Mouse (Mus musculus): ENCODE data around the gene Ip6k2. TPM values are rescaled to one million over a fixed set of nuclear protein-coding genes. Genes with fewer than 3 reads are reported as not detected.

Ip6k2 gene
- polyA plus RNA-seq, 1 experiment from 2014 or later = 140 TPM

- Histone ChIP-seq H3K4me1 (peaks cover 16% of the 10 kb centered on the region), H3K4me3 (peak overlapping the region; percentile 59), H3K4me2 (replicated peaks) (peak overlapping the region; percentile 55), H3K36me3 (peaks cover 49% of the 10 kb centered on the region), H3K27ac (peak overlapping the region; percentile 46), H3K9ac (peak overlapping the region; percentile 56), H3K9me3 (replicated peaks) (no peaks in the 10 kb centered on the region), H3K27me3 (peaks cover 5% of the 10 kb centered on the region; the same call in 1 of the 2 replicates)
- WGBS = 1% methylated on average over 25 of the region's 25 CpGs
- peak; percentile 90 for ATAC-seq (ENCODE audit: low FRiP score)
Observed at GRCm38 (mm10) chr9:108853635-108854240, 70.1 kb downstream of the Ip6k2 start.

GRCm38 (mm10) chr9:108854241-108854696 is 70.7 kb downstream of the Ip6k2 start:
- Histone ChIP-seq H3K27ac (peak overlapping the region; percentile 46), H3K36me3 (peaks cover 48% of the 10 kb centered on the region), H3K4me2 (replicated peaks) (peak overlapping the region; percentile 55), H3K9me3 (replicated peaks) (no peaks in the 10 kb centered on the region), H3K9ac (peak overlapping the region; percentile 56), H3K4me3 (peak overlapping the region; percentile 59), H3K4me1 (peaks cover 16% of the 10 kb centered on the region), H3K27me3 (peaks cover 5% of the 10 kb centered on the region; the same call in 1 of the 2 replicates)
- under 1% methylated on average over 28 of the region's 28 CpGs for WGBS
- ATAC-seq (ENCODE audit: low FRiP score) = peak; percentile 77

DNA sequence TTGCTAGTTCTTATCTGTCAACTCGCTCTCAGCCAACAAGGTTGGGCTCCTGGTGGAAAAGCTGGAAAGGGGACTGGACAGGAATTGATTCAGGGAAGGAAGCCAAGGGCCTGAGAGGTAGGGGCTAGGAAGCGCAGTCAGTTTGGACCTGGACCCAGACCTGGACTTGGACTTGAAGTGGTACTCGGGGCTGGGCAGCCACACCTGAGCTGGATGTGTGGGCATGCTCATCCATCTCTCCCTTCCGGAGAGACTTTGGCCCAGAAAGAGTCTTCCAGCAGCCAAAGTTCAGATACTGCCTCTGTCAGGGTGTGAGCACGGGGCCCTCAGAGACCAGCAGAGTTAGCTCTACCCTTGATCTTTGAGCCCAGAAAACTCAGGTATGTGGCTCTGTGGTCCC is 71.7 kb downstream of the Ip6k2 start:
- Histone ChIP-seq H3K36me3 (peaks cover 48% of the 10 kb centered on the region), H3K4me2 (replicated peaks) (peak overlapping the region; percentile 55; the same call in 1 of the 2 replicates), H3K9me3 (replicated peaks) (no peaks in the 10 kb centered on the region), H3K4me3 (no peak overlapping the region), H3K9ac (peak overlapping the region; percentile 56; the same call in 1 of the 2 replicates), H3K27me3 (peaks cover 5% of the 10 kb centered on the region; the same call in 1 of the 2 replicates), H3K4me1 (peaks cover 16% of the 10 kb centered on the region), H3K27ac (no peak overlapping the region)
- 57% methylated on average over 5 of the region's 5 CpGs for WGBS
- no peak for ATAC-seq (ENCODE audit: low FRiP score)

Small RNAs within 50 kb of the gene (microRNA-seq; reads per million reads assigned to microRNA genes)
- gene Gm23156 = not detected

Other genes starting within 250 kb of the Ip6k2 start
- 128 and 131 TPM in 2 replicates for gene Impdh2, start 223.5 kb upstream of the Ip6k2 start, polyA plus RNA-seq (2016; fragmentation: Nextera tagmentation; extraction: Ambion mirVana)
- 53.4 and 57.0 TPM in 2 replicates for gene Ndufaf3, start 216.4 kb upstream of the Ip6k2 start, polyA plus RNA-seq (2016; fragmentation: Nextera tagmentation; extraction: Ambion mirVana)
- 232 and 248 TPM in 2 replicates for gene Dalrd3, start 213.9 kb upstream of the Ip6k2 start, polyA plus RNA-seq (2016; fragmentation: Nextera tagmentation; extraction: Ambion mirVana)
- gene Wdr6, start 205.1 kb upstream of the Ip6k2 start, polyA plus RNA-seq (2016; fragmentation: Nextera tagmentation; extraction: Ambion mirVana) = 290 and 293 TPM in 2 replicates
- 19.0 and 19.9 TPM in 2 replicates for gene P4htm, start 186.1 kb upstream of the Ip6k2 start, polyA plus RNA-seq (2016; fragmentation: Nextera tagmentation; extraction: Ambion mirVana)
- 50.4 and 54.8 TPM in 2 replicates for gene Arih2, start 134.4 kb upstream of the Ip6k2 start, polyA plus RNA-seq (2016; fragmentation: Nextera tagmentation; extraction: Ambion mirVana)
- gene Slc25a20, start 121.7 kb upstream of the Ip6k2 start, polyA plus RNA-seq (2016; fragmentation: Nextera tagmentation; extraction: Ambion mirVana) = 40.0 and 41.4 TPM in 2 replicates
- 59.3 and 63.8 TPM in 2 replicates for gene Prkar2a, start 94.5 kb upstream of the Ip6k2 start, polyA plus RNA-seq (2016; fragmentation: Nextera tagmentation; extraction: Ambion mirVana)
- gene Nckipsd, start 24.6 kb downstream of the Ip6k2 start, polyA plus RNA-seq (2016; fragmentation: Nextera tagmentation; extraction: Ambion mirVana) = 20.2 and 23.3 TPM in 2 replicates
- gene Celsr3, start 42.5 kb downstream of the Ip6k2 start, polyA plus RNA-seq (2016; fragmentation: Nextera tagmentation; extraction: Ambion mirVana) = 11.9 TPM in 2 replicates
- gene Slc26a6, start 69.5 kb downstream of the Ip6k2 start, polyA plus RNA-seq (2016; fragmentation: Nextera tagmentation; extraction: Ambion mirVana) = 12.7 and 16.5 TPM in 2 replicates
- gene Tmem89, start 130.8 kb downstream of the Ip6k2 start, polyA plus RNA-seq (2016; fragmentation: Nextera tagmentation; extraction: Ambion mirVana) = 0.44 and 0.48 TPM in 2 replicates
- 346 and 367 TPM in 2 replicates for gene Uqcrc1, start 152.8 kb downstream of the Ip6k2 start, polyA plus RNA-seq (2016; fragmentation: Nextera tagmentation; extraction: Ambion mirVana)
- gene Col7a1, start 169.8 kb downstream of the Ip6k2 start, polyA plus RNA-seq (2016; fragmentation: Nextera tagmentation; extraction: Ambion mirVana) = 3.1 and 3.9 TPM in 2 replicates
- not detected in 2 replicates for gene Ucn2, start 202.2 kb downstream of the Ip6k2 start, polyA plus RNA-seq (2016; fragmentation: Nextera tagmentation; extraction: Ambion mirVana)
- gene Pfkfb4, start 208.0 kb downstream of the Ip6k2 start, polyA plus RNA-seq (2016; fragmentation: Nextera tagmentation; extraction: Ambion mirVana) = 20.1 and 24.0 TPM in 2 replicates

Measured in hindbrain, embryonic 12.5 days (tissue).